Mouse (Mus musculus) adrenal gland, adult 8-10 months (tissue): ENCODE measurements around the gene Atp2b2. TPM values are rescaled to one million over a fixed set of nuclear protein-coding genes. Genes with fewer than 3 reads are reported as not detected.

Experiments
- DNase-seq: peaks from one replicate; pipeline ENCODE4 v3.0.0; 2022
- total RNA-seq, 4 experiments: library from RNA; stranded (reverse); gene quantifications; 2 replicates each; pipeline ENCODE4 v1.2.4; 2022

Gene Atp2b2
- total RNA-seq, 4 experiments from 2014 or later: 6.9 to 13.6 (median 10.4) TPM

GRCm38 (mm10) chr6:114011976-114012375, 30.4 kb downstream of the Atp2b2 start:
- DNase-seq: no peak

- DNase-seq: no peak
Observed at GRCm38 (mm10) chr6:114003796-114004195, 38.6 kb downstream of the Atp2b2 start.

- no peak for DNase-seq
Observed at GRCm38 (mm10) chr6:114000928-114001327, 41.5 kb downstream of the Atp2b2 start.

GRCm38 (mm10) chr6:114000304-114000703, 42.1 kb downstream of the Atp2b2 start:
- no peak for DNase-seq

GRCm38 (mm10) chr6:113998413-113998812, 44.0 kb downstream of the Atp2b2 start:
- no peak for DNase-seq

- DNase-seq: peak; percentile 36
Observed at GRCm38 (mm10) chr6:113994176-113994575, 48.2 kb downstream of the Atp2b2 start.

GRCm38 (mm10) chr6:113992101-113992500, 50.3 kb downstream of the Atp2b2 start:
- no peak for DNase-seq

GRCm38 (mm10) chr6:113991482-113991881, 50.9 kb downstream of the Atp2b2 start:
- no peak for DNase-seq

GRCm38 (mm10) chr6:113990044-113990443, 52.4 kb downstream of the Atp2b2 start:
- DNase-seq: no peak

- DNase-seq: no peak
Observed at GRCm38 (mm10) chr6:113988521-113988920, 53.9 kb downstream of the Atp2b2 start.

- DNase-seq: no peak
Observed at GRCm38 (mm10) chr6:113986671-113987070, 55.7 kb downstream of the Atp2b2 start.

GRCm38 (mm10) chr6:113978673-113979072, 63.7 kb downstream of the Atp2b2 start:
- DNase-seq: no peak

GRCm38 (mm10) chr6:113978091-113978650, 64.2 kb downstream of the Atp2b2 start:
- no peak for DNase-seq

- no peak for DNase-seq
Observed at GRCm38 (mm10) chr6:113970900-113971299, 71.5 kb downstream of the Atp2b2 start.

GRCm38 (mm10) chr6:113970464-113970863, 71.9 kb downstream of the Atp2b2 start:
- DNase-seq: no peak

- DNase-seq: no peak
Observed at GRCm38 (mm10) chr6:113969751-113970150, 72.7 kb downstream of the Atp2b2 start.

GRCm38 (mm10) chr6:113962811-113963210, 79.6 kb downstream of the Atp2b2 start:
- DNase-seq: peak; percentile 5

- no peak for DNase-seq
Observed at GRCm38 (mm10) chr6:113961658-113962057, 80.8 kb downstream of the Atp2b2 start.

- DNase-seq: no peak
Observed at GRCm38 (mm10) chr6:113959336-113959735, 83.1 kb downstream of the Atp2b2 start.

GRCm38 (mm10) chr6:113958714-113959113, 83.7 kb downstream of the Atp2b2 start:
- no peak for DNase-seq

- DNase-seq: no peak
Observed at GRCm38 (mm10) chr6:113958003-113958402, 84.4 kb downstream of the Atp2b2 start.

- no peak for DNase-seq
Observed at GRCm38 (mm10) chr6:113957232-113957940, 85.0 kb downstream of the Atp2b2 start.

GRCm38 (mm10) chr6:113947515-113947914, 94.9 kb downstream of the Atp2b2 start:
- no peak for DNase-seq

GRCm38 (mm10) chr6:113942355-113942754, 100.1 kb downstream of the Atp2b2 start:
- DNase-seq: no peak
